Mouse (Mus musculus) bone marrow macrophage, adult 2 months (primary cell): ENCODE results near the gene Timm29.

Experiments used
- CTCF ChIP-seq: IDR thresholded peaks from 2 replicates; pipeline ENCODE4 v1.5.1; 2012; ENCODE audit warnings: low read depth, mild to moderate bottlenecking, low read length, moderate library complexity
- POLR2A ChIP-seq: IDR thresholded peaks from 2 replicates; pipeline ENCODE4 v1.6.1; 2012; ENCODE audit warnings: mild to moderate bottlenecking, low read depth, low read length, borderline replicate concordance

- TF ChIP-seq POLR2A (no peak), CTCF (no peak)
Observed at GRCm38 (mm10) chr9:21594838-21595237, 2.3 kb downstream of the Timm29 start.
